Mouse (Mus musculus): ENCODE results near the gene Fam166b. TPM values are rescaled to one million over a fixed set of nuclear protein-coding genes. Genes with fewer than 3 reads are reported as not detected.

Fam166b gene
- total and polyA plus RNA-seq, 3 experiments, result not detected

DNA sequence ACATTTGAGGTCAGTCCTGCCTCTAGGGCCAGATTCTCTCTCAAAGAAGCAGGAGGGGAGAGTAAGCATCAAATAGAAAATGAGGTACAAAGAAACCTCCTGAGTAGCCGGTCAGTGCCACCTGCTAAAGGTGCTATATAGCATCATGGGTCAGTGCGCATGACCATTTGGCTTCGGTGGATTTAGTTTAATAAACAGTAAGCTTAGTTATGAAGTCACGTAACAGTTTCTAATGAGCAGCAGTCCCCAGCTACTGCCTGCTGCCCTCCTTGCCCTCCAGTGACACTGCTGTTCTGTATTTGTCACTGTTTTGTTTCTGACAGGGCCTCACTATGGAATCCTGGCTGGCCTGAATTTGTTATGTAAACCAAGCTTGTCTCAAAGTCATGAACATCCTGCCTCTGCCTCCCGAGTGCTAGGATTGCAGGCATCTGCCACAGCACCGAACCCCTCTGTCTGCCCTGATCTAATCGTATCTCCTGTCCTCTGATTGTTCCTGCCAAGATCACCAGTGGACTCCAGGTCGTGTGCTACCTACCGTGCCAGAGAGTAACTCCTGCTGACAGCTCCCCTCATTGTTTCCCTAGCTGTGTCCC lies 39.0 kb downstream of the Fam166b start:
- TF ChIP-seq NELFE (IDR thresholded peaks at IDR 0.05; ENCODE audit: low read depth, low read length), result no peak
- TF ChIP-seq CTCF (conservative IDR thresholded peaks at IDR 0.05 in 1 of 2, IDR thresholded peaks at IDR 0.05 in 1 of 2; ENCODE audit: low read depth in 2 of 2, low read length in 2 of 2), result no peak
- TF ChIP-seq ELF1 (IDR thresholded peaks at IDR 0.05; ENCODE audit: low read depth, low read length), result no peak
- TF ChIP-seq RAD21 (IDR thresholded peaks at IDR 0.05; ENCODE audit: low read depth, low read length), result no peak
- TF ChIP-seq KAT2A (IDR thresholded peaks at IDR 0.05; ENCODE audit: insufficient replicate concordance, low read length), result no peak
- no peak for TF ChIP-seq SIN3A (IDR thresholded peaks at IDR 0.05; ENCODE audit: low read length)
- no peak for TF ChIP-seq PAX5 (IDR thresholded peaks at IDR 0.05; ENCODE audit: low read length)
- no peak for TF ChIP-seq MAZ (IDR thresholded peaks at IDR 0.05; ENCODE audit: low read depth, low read length)
- no peak for TF ChIP-seq BHLHE40 (IDR thresholded peaks at IDR 0.05; ENCODE audit: low read depth, low read length)
- no peak for TF ChIP-seq EP300 (IDR thresholded peaks at IDR 0.05; ENCODE audit: low read length)
- TF ChIP-seq GABPA (IDR thresholded peaks at IDR 0.05; ENCODE audit: insufficient replicate concordance, low read depth, low read length), result no peak
- no peak for TF ChIP-seq ZNF384 (IDR thresholded peaks at IDR 0.05; ENCODE audit: low read depth, low read length)
- TF ChIP-seq MAFK (IDR thresholded peaks at IDR 0.05; ENCODE audit: insufficient replicate concordance, low read length), result no peak
- no peak for TF ChIP-seq ZMIZ1 (IDR thresholded peaks at IDR 0.05; ENCODE audit: low read depth, low read length)
- Histone ChIP-seq H3K27me3 (replicated peaks) (peaks cover 4% of the 10 kb centered on the region), H3K9ac (ENCODE audit: insufficient read depth, low read depth) (no peak overlapping the region), H3K27ac (ENCODE audit: insufficient read depth, low read depth) (no peak overlapping the region), H3K9me3 (replicated peaks; ENCODE audit: low read length) (no peaks in the 10 kb centered on the region), H3K36me3 (replicated peaks in 1 of 2; ENCODE audit: control insufficient read depth in 1 of 2, insufficient read depth in 1 of 2, low read length in 1 of 2) (no peaks in the 10 kb centered on the region), H3K79me2 (replicated peaks; ENCODE audit: control insufficient read depth, extremely low read depth, insufficient read depth, poor library complexity, severe bottlenecking) (no peaks in the 10 kb centered on the region), H3K4me1 (ENCODE audit: control insufficient read depth in 1 of 2, insufficient read depth in 2 of 2) (peaks cover 4 to 5% of the 10 kb centered on the region in 2 experiments; a peak in 2 of 4 replicates), H3K4me3 (replicated peaks in 1 of 3; ENCODE audit: low read depth in 2 of 3, low read length in 2 of 3, poor library complexity in 1 of 3) (no peak overlapping the region), H3K4me2 (ENCODE audit: insufficient read depth, low read depth, poor library complexity, severe bottlenecking) (no peak overlapping the region)
- DNase-seq (ENCODE audit: extremely low read depth), result no peak
- dilution Hi-C loops (cut with MboI; ENCODE audit: extremely low pct_ligation_motif_present, extremely low pct_unique_long_range_greater_than_20kb, low sequenced_read_pairs), result no loop called here
- in situ Hi-C loops (cut with MboI; ENCODE audit: low pct_ligation_motif_present, low pct_unique_long_range_greater_than_20kb, low sequenced_read_pairs), result no loop called here

DNA sequence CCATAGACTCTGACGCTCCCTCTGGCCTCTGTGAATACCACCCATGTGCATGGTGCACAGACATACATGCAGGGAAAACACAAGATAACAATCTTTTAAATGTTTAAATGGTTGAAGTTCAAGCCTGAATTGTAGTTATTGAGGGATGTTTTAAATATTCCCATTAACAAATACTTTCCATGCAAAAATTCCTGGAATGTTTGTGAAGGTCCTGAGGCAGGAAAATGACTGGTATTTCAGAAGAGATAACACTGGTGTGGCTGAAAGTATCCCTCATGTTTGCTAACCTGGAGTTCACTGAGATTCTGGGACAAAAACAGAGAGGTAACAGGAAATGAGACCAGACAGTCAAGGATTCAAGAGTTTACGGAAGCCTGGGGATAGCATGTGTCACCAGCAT lies 39.5 kb downstream of the Fam166b start:
- no peaks in the 10 kb centered on the region for H3K9me3 ChIP-seq (replicated peaks; ENCODE audit: low read length)
- no peak overlapping the region for H3K9ac ChIP-seq (ENCODE audit: insufficient read depth, low read depth)
- TF ChIP-seq MXI1 (IDR thresholded peaks at IDR 0.05; ENCODE audit: low read depth, low read length) (no peak), POLR2A (IDR thresholded peaks at IDR 0.05; ENCODE audit: low read depth, low read length) (no peak), RCOR1 (conservative IDR thresholded peaks at IDR 0.05; ENCODE audit: low read depth, low read length) (no peak), SIN3A (IDR thresholded peaks at IDR 0.05; ENCODE audit: low read length) (no peak), JUN (IDR thresholded peaks at IDR 0.05; ENCODE audit: insufficient read depth, low read depth, low read length) (no peak), TBP (conservative IDR thresholded peaks at IDR 0.05; ENCODE audit: low read depth, low read length) (no peak), CHD1 (IDR thresholded peaks at IDR 0.05; ENCODE audit: low read depth, low read length) (no peak), POLR2AphosphoS2 (IDR thresholded peaks at IDR 0.05; ENCODE audit: low read depth, low read length) (no peak), PAX5 (IDR thresholded peaks at IDR 0.05; ENCODE audit: low read length) (no peak), CHD2 (IDR thresholded peaks at IDR 0.05; ENCODE audit: low read length) (no peak), CTCF (conservative IDR thresholded peaks at IDR 0.05 in 1 of 2, IDR thresholded peaks at IDR 0.05 in 1 of 2; ENCODE audit: low read depth in 2 of 2, low read length in 2 of 2) (no peak), ELF1 (IDR thresholded peaks at IDR 0.05; ENCODE audit: low read depth, low read length) (no peak)
- in situ Hi-C loops (cut with MboI; ENCODE audit: low pct_ligation_motif_present, low pct_unique_long_range_greater_than_20kb, low sequenced_read_pairs) (no loop called here), dilution Hi-C loops (cut with MboI; ENCODE audit: extremely low pct_ligation_motif_present, extremely low pct_unique_long_range_greater_than_20kb, low sequenced_read_pairs) (no loop called here)
- no peak for DNase-seq (ENCODE audit: extremely low read depth)
- no peaks in the 10 kb centered on the region for H3K79me2 ChIP-seq (replicated peaks; ENCODE audit: control insufficient read depth, extremely low read depth, insufficient read depth, poor library complexity, severe bottlenecking)
- H3K27me3 ChIP-seq (replicated peaks), result no peaks in the 10 kb centered on the region
- no peak overlapping the region for H3K4me3 ChIP-seq (replicated peaks in 1 of 3; ENCODE audit: low read depth in 2 of 3, low read length in 2 of 3, poor library complexity in 1 of 3)
- no peak overlapping the region for H3K4me2 ChIP-seq (ENCODE audit: insufficient read depth, low read depth, poor library complexity, severe bottlenecking)
- H3K36me3 ChIP-seq (replicated peaks in 1 of 2; ENCODE audit: control insufficient read depth in 1 of 2, insufficient read depth in 1 of 2, low read length in 1 of 2), result no peaks in the 10 kb centered on the region
- H3K4me1 ChIP-seq (ENCODE audit: control insufficient read depth in 1 of 2, insufficient read depth in 2 of 2), result peaks cover 4 to 5% of the 10 kb centered on the region in 2 experiments; a peak in 2 of 4 replicates
- H3K27ac ChIP-seq (ENCODE audit: insufficient read depth, low read depth), result no peak overlapping the region
